Mouse (Mus musculus): ENCODE data around the gene Zfp760. TPM values are rescaled to one million over a fixed set of nuclear protein-coding genes. Genes with fewer than 3 reads are reported as not detected.

Zfp760 gene
- polyA plus RNA-seq, 1 experiment from 2014 or later: 13.5 TPM

DNA sequence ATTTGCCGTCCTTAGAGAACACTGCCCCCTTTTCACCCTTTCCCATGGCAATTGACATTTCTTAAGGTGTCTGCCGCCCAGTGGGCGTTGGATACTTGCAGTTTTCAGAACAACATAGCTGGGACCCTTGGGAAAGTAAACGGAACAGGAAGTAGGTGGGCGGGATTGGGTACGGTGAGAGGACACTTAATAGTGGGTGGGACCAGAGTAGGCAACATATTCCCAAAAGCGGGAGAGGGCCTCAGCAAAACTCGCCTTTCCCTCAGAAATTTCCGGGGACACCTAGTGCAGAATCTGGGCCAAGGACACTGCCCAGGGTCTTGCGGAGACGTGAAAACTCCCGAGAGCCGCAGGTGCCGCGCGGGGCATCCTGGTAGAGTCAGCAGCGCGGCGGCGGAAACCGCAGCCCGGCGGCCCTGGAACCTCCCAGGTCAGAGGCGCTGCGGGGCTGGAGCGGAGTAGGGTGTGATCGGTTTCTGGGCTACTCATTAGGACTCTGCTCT is 26.0 kb downstream of the Zfp760 start:
- Histone ChIP-seq H3K9me3 (no peaks in the 10 kb centered on the region), H3K27me3 (ENCODE audit: insufficient read depth, poor library complexity, severe bottlenecking) (no peaks in the 10 kb centered on the region), H3K4me3 (peak overlapping the region; percentile 69), H3K4me1 (replicated peaks) (peaks cover 8% of the 10 kb centered on the region), H3K36me3 (peaks cover 16% of the 10 kb centered on the region), H3K27ac (peak overlapping the region; percentile 93)
- peak; percentile 84 for DNase-seq (ENCODE audit: low spot score)
- WGBS: under 1% methylated on average over 27 of the region's 27 CpGs

DNA sequence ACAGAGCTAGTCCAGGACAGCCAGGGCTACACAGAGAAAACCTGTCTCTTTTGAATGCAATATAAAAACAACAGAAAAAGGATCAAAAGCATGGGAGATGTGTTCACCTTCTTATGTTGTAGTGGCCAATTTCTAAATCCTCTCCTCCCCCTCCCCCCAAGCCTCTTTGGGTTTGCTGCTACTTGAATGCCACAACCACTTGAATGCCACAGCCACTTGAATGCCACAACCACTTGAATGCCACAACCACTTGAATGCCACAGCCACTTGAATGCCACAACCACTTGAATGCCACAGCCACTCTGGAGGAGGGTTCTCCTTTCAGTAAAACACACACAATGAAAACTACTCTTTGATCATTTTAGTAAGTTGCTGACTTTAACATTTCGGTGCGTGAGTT is 45.2 kb downstream of the Zfp760 start:
- 60% methylated on average over 2 of the region's 2 CpGs for WGBS
- Histone ChIP-seq H3K9me3 (no peaks in the 10 kb centered on the region), H3K27me3 (ENCODE audit: insufficient read depth, poor library complexity, severe bottlenecking) (no peaks in the 10 kb centered on the region), H3K4me3 (no peak overlapping the region), H3K27ac (no peak overlapping the region), H3K4me1 (replicated peaks) (peaks cover 15% of the 10 kb centered on the region), H3K36me3 (peaks cover 2% of the 10 kb centered on the region; the same call in 1 of the 2 replicates)
- DNase-seq (ENCODE audit: low spot score): no peak

DNA sequence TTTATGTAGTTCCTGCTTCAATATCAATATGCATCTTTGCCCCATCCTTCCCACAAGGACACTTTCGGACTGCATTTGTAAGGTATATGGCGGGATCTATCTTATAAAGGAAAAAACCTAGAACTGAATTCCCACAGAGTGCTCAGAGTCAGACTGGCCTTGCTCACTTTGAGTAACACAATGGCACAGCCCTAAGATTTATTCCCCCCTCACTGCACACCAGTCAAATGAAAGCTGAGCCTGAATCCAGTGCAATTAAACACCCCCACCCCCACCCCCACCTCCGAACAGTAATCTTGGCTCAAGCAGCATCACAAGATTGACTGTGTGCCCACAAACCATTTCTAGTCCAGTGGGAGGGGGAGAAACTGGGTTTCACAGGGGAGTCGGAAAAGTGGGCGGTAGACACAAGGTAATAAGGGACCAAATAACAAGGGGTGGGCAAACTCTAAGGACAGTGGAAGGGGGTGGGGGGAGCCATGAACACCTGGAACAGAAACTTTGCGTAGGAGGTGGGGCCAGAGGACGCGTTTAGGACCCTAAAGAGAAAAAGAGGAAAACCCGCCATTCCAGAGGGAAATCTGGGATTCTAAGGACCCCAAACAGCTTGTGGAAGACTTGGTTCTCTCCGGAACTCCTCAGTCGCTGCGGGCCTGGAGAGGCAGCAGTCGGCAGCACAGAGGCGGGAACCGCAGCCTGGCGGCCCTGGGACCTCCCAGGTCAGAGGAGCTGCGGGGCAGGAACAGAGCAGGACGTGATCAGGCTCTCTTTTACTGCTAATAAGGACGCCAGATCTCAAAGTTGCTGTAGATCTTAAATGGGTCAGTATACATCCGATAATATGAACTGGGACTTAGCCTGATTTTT is 46.0 kb downstream of the Zfp760 start:
- Histone ChIP-seq H3K27me3 (ENCODE audit: insufficient read depth, poor library complexity, severe bottlenecking) (no peaks in the 10 kb centered on the region), H3K36me3 (no peaks in the 10 kb centered on the region), H3K4me1 (replicated peaks) (peaks cover 15% of the 10 kb centered on the region), H3K4me3 (peak overlapping the region; percentile 53), H3K27ac (peak overlapping the region; percentile 80), H3K9me3 (no peaks in the 10 kb centered on the region)
- DNase-seq (ENCODE audit: low spot score): peak; percentile 47
- 14% methylated on average over 20 of the region's 20 CpGs for WGBS

DNA sequence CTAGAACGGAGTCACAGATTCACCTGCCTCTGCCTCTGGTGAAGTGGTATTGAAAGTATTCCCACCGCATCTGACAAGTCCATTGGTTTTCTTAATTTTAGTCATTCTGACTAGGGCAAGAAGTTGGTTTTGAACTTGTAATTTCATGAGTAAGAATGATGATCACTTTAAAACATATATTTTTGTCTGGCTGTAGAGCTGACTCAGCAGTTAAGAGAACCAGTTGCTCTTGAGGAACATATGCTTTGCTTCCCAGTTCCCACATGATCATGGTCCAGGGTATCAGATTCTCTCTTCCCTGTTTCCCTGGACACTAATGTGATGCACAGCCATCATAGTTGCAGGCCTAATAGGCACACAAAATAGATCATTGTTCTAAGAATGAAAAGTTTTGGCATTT is 62.8 kb downstream of the Zfp760 start:
- Histone ChIP-seq H3K4me3 (no peak overlapping the region), H3K36me3 (no peaks in the 10 kb centered on the region), H3K9me3 (0 out of 2 replicates have a peak, but pooled peaks cover 6% of the 10 kb centered on the region), H3K4me1 (replicated peaks) (no peaks in the 10 kb centered on the region), H3K27ac (no peak overlapping the region), H3K27me3 (ENCODE audit: insufficient read depth, poor library complexity, severe bottlenecking) (no peaks in the 10 kb centered on the region)
- 84% methylated on average over 2 of the region's 2 CpGs for WGBS
- no peak for DNase-seq (ENCODE audit: low spot score)

Other genes with a start within 250 kb of the Zfp760 start
- gene Zfp53, start 218.7 kb upstream of the Zfp760 start, polyA plus RNA-seq (2016; fragmentation: Nextera tagmentation; extraction: Ambion mirVana): 6.3 and 9.6 TPM in 2 replicates
- 1.5 and 2.0 TPM in 2 replicates for gene Zfp52, start 172.2 kb upstream of the Zfp760 start, polyA plus RNA-seq (2016; fragmentation: Nextera tagmentation; extraction: Ambion mirVana)
- 12.1 and 13.9 TPM in 2 replicates for gene Zfp948, start 140.7 kb upstream of the Zfp760 start, polyA plus RNA-seq (2016; fragmentation: Nextera tagmentation; extraction: Ambion mirVana)
- gene Zfp983, start 57.1 kb upstream of the Zfp760 start, polyA plus RNA-seq (2016; fragmentation: Nextera tagmentation; extraction: Ambion mirVana): 5.4 and 5.7 TPM in 2 replicates
- 10.5 and 11.6 TPM in 2 replicates for gene Gm10226, start 15.9 kb upstream of the Zfp760 start, polyA plus RNA-seq (2016; fragmentation: Nextera tagmentation; extraction: Ambion mirVana)
- 6.8 and 7.9 TPM in 2 replicates for gene Zfp229, start 23.1 kb downstream of the Zfp760 start, polyA plus RNA-seq (2016; fragmentation: Nextera tagmentation; extraction: Ambion mirVana)
- gene Zfp820, start 138.0 kb downstream of the Zfp760 start, polyA plus RNA-seq (2016; fragmentation: Nextera tagmentation; extraction: Ambion mirVana): 3.4 and 5.8 TPM in 2 replicates
- 6.5 and 7.8 TPM in 2 replicates for gene Zfp995, start 202.2 kb downstream of the Zfp760 start, polyA plus RNA-seq (2016; fragmentation: Nextera tagmentation; extraction: Ambion mirVana)